Mouse (Mus musculus) heart, adult 18-20 months (tissue): ENCODE results near the gene Rpl23a. TPM values are rescaled to one million over a fixed set of nuclear protein-coding genes. Genes with fewer than 3 reads are reported as not detected.

Experiments
- DNase-seq, 2 experiments: peaks; one replicate each; pipeline ENCODE4 v3.0.0; 2021 to 2022; ENCODE audit warnings: mixed read lengths in 1 of 2
- long read RNA-seq, 2 experiments: library from polyadenylated mRNA; stranded (forward); transcript quantifications; one replicate each; pipeline ENCODE4 v2.0.0; 2021
- total RNA-seq, 2 experiments: library from RNA; stranded (reverse); gene quantifications; 2 replicates each; pipeline ENCODE4 v1.2.3; 2021

Gene Rpl23a
- total RNA-seq, result 100 to 1,000 TPM; 866 to 935 TPM
- long read RNA-seq, experiment 1, transcript Rpl23a-201 (5 exons, 560 nt), result major isoform, 186 of 193 reads
- long read RNA-seq, experiment 1, transcript Rpl23a-202 (4 exons, 588 nt), result minor isoform, 6 of 193 reads
- long read RNA-seq, experiment 1, partial matches to known transcripts, result 0 of 193 reads
- long read RNA-seq, experiment 1, other reads (novel, unspliced or antisense), result 1 of 193 reads
- long read RNA-seq, experiment 2, transcript Rpl23a-201 (5 exons, 560 nt), result major isoform, 155 of 157 reads
- long read RNA-seq, experiment 2, partial matches to known transcripts, result 0 of 157 reads
- long read RNA-seq, experiment 2, other reads (novel, unspliced or antisense), result 0 of 157 reads

DNA sequence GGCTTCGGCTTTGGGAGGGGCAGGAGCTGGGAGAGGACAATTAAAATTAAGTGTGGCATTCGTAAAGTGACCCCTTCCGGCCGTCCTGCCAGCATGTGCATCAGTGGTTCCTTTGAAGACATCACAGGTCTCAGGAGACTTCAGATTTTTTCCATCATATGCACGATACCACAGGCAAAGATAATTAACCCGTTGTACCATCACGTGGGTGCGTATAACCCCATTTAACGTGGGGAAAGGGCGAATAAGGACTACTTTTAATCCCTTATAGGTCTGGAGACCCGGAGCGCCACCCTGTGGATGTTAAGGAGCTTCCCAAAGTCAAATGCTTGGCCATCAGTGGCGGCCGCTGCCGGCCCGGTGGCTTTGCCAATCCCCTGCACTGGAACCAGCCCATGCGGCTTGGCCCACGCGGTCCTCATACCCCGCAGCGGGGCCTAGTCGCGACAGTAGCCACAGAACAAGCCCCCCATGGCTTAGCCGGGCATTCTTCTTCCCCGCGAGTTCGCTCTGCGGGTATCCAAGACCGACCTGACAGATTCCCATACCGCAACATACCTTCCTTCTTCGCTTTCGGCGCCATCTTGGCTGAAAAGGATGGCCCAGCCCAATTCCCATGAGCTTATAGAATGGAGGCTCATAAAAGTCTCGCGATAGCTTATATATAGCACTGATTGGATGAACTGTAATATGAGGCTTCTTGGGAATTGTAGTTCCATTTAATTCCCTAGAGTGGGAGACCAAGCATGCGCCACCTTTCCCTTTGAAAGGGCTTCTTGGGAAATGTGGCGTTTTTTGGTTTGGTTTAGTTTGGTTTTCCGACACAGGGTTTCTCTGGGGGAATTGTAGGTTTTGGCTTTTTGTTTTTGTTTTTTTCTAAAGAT lies at the start of gene Rpl23a:
Rpl23a (minus strand) TSS at position 624 of the 884 bp plus-strand sequence.
- DNase-seq, result peak; percentile 91

DNA sequence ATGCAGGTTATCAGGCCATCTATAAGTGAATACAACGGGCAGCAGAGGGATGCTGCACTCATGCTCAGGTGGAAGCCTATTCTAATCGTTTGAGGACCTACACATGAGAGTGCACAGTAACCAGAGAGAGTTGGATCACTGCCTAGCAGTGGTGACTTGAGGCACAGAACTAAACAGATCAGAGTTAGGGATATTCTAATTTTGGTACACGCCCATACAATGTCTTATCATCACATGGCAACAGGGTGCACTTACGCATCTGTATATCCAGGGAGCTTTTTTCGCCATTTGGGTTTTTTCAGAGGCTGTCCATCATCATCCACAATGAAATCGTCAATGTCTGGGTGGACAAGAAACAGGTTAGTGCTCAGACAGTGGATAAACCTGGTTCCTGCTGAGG lies 48.1 kb upstream of the Rpl23a start:
- DNase-seq, result no peak

DNA sequence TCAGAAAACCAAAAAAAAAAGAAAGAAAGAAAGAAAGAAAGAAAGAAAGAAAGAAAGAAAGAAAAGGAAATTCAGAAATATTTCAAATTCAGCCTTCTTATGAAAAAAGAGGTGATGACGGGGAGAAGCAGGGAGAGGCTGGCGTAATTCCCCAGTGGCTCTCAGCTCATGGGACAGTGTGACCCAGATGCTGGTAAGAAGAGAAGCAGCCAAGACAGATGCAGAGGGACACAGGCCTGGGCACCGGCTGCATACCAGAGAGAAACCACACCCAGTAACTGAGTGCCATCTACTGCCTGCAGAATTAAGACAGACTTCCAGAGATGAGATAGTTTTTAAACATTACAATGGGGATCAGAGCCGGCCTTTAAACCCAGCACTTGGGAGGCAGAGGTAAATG lies 40.2 kb upstream of the Rpl23a start:
- no peak for DNase-seq

DNA sequence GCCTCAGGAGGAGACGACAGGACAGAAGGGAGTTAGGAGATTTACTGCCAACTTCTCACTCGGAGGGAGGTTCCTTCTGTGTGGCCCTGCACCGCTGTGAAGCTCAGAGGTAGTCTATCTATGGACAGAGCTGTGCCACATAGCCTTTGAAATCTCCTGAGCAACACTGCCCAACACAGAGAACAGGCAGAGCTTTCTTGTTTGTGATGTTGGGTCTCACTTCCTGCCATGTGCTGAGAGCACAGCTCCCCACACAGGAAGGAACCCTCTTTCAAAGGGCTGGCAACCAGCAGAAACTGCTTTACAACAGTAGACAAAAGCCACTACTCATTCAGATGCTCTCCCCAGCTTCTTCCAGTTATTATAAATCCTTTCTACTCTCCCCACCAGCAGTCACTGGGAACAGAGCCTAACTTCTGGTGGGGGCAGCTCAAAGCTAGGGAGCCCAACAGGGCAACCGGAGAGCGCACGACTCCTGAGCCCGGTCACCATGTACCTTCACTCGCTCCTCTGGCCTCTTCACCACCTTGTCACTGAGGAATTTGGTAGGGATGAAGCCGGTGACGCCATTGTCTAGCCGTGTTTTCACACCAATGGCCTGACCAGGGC lies 32.4 kb upstream of the Rpl23a start:
- no peak for DNase-seq

DNA sequence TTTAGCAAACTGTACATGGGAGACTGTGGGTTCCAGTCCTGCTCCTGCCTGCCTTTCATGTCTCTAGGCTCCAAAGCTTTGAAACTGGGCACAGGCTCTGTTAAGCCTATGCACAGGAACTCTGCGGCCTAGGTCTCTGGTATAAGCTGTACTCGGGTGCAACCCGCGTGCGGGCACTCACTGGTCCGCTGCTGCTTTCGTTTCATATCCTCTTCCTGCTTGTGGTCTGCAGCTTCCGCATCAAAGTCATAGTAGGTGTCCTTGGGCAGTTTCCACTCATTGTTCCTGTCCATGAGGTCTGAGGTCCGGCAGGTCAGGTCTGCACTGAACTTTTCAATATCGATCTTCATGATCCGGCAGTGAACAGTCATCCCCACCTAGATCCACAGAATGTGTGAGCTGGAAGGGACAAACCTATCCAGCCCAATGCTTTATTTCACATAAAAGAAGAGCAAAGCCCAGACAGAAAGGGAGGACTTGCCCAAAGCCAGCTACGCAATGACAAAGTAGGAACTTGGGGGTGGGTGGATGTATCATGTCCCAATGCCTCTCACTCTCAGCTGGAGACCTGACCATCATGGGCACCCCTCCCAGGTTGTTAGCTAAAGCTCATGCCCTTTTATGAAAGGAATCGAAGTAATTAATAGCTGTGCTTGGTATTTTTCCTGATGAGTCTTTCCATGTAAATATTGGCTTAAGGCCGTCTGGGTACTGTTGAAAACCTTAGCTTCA lies 29.9 kb upstream of the Rpl23a start:
- DNase-seq, result peak in 1 of 2 experiments; percentile 53

DNA sequence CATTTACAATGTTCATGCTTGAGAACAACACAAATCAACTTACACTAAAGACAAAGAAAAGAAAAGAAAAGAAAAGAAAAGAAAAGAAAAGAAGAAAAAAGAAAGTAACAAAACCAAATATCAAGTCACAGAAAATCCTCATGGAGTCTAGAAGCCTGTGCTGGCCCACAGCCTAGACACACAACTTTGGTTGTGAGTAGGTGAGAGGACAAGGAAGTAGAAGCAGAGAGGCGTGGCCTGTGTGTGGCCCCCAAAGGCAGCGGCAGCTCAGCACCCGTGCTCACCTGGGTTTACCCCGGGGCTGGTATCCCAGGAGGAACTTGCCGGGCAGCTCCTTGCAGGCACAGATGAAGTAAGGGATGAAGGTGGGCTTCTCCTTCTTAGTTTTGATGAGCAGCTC lies 28.1 kb upstream of the Rpl23a start:
- DNase-seq, result no peak

DNA sequence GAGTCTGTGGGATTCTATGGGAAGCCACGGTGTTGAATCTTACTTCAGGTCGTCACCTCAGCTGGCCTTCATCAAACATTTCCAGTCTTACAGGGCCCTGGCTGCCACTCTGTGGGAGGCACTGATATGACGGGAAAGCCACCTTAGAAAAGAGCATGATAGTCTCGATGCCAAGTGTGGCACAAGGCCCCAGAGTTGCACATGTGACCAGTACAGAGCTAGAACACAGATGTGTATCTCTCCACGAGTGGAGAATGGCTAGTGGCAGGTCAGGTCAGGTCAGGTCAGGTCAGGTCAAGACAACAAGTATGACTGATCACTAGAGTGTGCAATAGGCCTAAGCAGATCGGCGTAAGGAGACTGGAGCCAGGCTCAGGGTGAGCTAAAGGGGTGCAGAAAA lies 27.2 kb upstream of the Rpl23a start:
- DNase-seq, result no peak

DNA sequence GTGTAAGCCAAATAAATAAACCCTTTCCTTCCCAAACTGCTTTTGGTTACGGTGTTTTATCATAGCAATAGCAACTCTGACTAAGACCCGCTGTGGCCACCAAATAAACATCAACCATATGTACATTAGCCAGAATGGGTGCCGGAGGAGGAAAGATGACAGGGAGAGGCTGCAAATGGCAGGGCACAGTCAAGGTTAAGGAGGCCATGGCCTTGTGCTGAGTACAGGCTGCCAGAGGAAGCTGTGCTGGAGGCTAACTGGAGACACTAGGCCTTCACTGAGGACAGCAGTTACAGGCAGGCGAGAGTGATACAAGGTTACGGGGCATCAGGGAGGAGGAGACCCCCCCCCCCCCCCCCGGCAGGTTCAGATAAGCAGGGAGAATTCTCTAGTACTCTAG lies 26.5 kb upstream of the Rpl23a start:
- DNase-seq, result no peak

DNA sequence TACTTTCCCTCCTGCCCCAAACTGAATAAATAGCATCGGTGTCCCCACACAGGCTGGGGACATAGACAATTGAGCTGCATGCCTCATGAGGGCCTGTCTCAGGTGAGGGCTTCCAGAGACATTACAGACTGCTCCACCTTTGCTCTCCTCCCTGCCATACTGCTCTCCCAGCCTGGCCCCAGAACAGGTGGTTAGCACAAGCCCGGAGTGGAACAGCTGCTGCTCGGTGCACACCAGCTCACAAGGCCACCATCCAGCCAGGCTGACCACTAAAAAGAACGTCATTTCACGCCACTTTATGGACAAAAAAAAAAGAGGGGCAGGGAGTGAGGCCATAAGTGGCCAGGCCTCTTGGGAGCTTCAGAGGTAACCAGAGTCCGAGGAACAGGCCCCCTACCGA lies 23.8 kb upstream of the Rpl23a start:
- no peak for DNase-seq

DNA sequence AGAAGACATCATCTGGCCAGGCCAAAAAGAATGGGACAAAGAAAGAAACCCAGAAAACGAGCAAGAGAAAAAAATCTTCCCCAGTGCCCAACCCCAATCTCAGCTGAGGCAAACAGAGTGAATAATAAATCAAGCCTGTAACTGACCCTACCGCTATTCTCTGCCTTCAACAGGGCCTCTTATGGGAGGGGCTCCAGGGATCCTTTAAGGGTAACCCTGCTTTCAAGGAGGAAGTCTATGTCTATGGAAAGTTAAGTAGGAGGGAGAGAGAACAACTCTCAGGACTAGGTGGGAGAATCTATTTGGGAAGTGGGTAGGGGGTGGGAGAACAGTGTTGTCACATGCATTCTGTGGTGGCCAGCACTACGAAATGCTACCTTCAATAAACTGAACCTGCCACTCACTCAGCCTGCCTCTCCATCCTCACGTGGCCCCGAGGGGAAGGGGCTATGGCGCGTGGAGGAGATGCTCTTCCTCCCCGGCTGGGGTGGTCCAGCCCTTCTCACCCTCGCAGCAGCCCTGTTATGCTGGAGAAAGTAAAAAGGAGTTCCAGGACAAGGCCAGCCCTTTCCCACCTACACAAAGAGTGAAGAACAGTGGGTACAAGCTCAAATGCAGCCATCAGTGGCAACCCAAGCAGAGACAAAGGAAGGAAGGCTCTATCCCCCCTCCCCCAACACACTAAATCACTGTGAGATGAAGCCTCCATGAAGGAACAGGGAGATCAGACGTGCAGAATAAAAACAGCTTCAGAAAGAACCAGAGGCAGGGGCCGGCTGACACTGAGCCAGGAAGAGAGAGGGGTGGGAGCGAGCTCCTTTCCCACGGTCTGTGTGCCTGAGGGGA lies 22.2 kb upstream of the Rpl23a start:
- DNase-seq, result no peak

DNA sequence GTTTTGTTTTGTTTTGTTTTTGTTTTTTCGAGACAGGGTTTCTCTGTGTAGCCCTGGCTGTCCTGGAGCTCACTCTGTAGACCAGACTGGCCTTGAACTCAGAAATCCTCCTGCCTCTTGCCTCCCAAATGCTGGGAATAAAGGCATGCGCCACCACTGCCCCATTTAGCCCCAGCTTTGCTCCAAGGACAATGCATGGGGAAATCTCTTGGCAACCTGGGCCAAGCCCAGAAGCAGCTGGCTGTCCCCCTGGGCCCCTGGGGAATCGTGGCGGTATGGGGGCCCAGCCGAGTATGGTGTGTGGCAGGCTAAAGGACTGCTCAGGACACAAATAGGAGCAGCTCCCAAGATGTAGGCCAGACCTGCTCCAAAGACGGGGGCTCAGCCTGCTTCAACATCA lies 20.9 kb upstream of the Rpl23a start:
- DNase-seq, result no peak

DNA sequence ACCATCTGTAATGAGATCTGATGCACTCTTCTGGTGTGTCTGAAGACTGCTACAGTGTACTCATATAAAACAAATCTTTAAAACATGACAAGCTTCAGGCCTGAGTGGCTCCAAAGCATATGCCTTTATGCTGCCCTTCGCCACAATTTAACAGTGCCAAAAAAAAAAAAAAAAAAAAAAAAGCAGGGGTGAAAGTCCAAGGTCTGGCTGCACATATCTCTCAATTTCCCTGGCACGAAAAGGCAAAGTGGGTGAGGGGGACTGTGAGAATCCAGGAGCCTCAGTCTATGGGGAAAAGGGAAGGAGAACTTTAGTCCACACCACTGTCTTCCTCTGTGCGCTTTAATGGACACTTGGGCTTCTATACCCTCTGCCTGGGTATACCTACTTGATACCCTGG lies 19.0 kb upstream of the Rpl23a start:
- no peak for DNase-seq

DNA sequence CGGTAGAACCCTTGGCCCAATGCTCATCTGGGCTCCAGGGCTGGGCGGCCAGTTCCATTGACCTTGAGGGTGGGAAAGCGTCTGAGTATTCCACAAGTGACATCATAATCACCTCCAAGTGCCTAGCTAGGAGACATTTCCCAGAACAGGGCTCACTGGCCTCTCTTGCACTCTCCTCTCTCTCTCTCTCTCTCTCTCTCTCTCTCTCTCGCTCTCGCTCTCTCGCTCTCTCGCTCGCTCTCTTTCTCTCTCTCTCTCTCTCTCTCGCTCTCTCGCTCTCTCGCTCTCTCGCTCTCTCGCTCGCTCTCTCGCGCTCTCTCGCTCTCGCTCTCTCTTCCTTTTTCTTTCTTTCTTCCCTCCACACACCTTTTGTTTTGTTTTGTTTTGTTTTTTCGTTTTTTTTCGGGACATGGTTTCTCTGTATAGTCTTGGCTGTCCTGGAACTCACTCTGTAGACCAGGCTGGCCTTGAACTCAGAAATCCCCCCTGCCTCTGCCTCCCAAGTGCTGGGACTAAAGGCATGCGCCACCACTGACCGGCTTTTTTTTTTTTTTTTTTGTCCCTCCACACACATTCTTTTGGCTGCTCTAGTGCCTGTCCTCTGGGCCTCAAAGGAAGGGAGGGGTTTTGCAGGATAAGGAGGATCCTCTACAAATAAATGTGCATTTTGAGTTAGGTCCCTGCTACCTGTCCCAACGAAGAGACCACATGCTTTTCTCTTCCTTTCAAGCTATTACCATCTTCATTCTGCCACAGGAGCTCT lies 11.9 kb upstream of the Rpl23a start:
- DNase-seq, result no peak

DNA sequence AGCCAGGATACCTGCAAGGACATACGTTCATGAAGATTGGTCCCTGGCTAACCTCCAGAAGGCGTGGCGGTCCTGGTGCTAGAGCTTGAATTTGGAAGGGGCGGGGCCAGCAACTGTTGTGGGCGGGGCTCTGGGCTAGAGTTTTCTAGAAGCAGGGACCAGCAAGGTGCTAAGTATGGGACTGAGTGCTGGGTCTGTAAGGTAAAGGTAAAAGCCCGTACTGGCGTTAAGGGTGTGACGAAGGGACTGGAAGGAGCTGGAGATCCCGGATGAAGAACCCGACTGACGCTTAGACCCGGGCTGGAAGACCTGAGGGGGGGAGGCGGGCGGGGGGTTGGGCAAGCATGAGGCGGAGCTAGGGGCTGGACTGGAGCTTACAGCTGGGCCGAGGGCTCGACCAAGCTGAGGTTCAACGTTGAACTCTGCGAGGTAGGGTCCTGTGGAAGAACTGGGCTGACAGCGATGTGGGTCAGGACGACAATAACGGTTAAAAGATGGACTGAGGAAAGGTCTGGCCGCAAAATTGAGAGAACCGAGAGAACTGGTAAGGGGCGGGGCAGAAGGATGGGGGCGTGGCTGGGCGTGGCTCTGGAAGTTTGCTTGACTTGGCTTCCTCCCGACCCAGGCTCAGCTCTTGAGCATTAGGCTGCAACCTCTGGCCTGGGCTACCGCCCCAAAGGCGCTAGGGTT lies 11.2 kb upstream of the Rpl23a start:
- DNase-seq, result peak; percentile 82 to 88

DNA sequence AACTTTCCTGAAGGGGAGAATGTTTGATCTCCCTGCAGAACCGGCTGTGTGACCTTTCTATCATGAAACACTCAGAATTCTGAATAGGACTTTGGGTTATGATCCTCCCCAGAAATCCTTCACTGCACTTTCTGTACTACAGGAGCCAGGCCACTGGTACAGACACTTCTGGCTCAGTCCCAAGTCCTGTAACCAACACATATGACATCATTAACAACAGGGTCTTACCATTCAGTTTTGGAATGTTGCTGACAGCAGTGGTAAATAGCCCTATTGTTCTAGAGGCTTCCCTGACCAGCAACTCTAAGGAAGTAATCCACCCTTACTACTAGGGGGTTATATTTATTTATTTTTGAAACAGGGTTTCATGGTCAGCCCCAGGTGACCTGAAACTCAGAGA lies 9.7 kb upstream of the Rpl23a start, which contains the start of gene Proca1:
Proca1 (plus strand) TSS at position 280 of the 400 bp plus-strand sequence.
- DNase-seq, result no peak

DNA sequence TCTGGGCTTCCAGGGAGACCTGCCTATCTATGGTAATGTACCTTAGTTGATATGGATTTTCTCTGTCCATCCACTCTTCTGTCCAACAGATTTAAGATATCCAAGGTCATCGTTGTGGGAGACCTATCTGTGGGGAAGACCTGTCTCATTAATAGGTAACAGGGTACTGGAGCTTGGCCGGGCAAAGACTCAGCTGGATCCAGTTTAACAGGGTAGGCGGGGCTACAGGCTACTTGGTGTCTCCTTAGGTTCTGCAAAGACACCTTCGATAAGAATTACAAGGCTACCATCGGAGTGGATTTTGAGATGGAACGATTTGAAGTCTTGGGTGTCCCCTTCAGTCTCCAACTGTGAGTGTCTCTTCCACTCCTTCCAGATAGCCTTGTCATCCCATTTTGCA lies 6.7 kb upstream of the Rpl23a start:
- DNase-seq, result no peak

DNA sequence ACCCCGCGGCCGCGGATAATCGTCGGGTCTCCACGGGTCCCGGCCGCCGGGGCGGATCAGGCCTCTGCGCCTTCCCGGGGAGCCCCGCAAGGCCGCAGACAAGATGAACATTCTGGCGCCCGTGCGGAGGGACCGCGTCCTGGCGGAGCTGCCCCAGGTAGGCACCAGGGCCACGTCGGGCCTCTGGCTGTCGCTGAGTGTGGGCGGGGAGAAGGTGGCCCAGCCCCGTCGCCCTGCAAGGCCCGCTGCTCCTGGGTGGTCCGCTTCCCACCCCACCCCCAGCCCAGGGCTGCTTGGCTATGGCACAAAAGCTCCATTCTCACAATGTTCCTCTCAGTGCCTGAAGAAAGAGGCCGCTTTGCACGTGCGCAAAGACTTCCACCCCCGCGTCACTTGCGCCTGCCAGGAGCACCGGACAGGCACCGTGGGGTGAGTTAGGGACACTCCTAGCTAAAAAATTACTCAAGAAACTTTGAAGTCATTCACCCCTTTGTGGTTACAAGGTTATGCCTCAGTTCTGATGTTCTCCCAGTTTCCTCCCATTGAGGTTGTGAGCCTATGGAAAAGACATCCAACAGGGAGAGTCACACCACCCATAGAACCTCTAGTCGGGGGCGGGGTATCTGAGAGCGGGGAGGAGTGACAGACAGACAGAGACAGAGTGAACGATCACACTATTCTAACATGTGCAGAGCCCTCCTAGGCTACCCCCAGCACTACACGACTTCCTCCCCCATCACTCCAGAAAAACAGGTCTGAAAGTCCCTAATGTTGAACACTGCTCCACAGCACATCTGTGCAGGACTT lies 6.1 kb upstream of the Rpl23a start:
- DNase-seq, result peak; percentile 50

DNA sequence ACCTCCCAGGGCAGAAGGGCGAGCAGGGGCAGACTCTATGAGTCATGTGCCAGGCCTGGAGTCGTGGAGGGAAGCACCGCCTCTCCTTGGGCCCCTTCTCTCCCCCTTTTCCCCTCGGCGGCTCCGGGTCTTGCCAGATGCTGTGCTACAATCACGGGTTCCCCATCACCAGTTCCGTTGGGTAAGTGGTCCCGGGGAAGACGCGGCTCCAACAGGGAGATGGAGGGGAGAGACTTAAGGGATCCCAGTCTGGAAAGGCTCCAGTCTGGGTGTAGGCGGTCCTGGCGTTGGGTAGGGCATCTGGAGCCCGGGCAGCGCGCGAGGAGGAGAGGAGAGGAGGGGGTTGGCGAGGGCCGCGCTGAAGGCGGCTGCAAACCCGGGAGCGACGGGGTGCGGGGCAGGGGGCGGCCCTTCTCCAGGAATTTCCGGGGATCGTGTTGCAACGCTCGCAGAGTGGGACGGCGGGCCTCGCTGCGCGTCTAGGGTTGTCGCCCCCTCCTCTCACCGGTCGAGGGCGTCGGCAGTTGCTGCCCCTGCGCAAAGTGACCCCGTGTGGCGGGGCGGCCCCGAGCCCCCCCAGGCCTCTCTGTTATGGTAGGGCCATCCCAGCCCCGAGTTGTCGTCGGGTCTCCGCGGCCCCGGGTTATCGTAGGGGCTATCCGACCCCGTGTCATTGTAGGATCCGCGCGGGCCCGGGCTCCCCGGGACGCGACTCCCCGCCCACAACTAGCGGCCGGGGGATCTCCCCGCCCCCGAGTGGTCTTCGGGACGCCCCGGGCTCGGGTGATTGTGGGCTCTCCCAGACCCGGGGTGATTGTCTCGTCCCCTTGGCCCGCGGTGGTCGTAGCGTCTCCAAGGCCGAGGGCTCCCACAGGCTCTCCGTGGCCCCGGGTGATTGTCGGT lies 5.2 kb upstream of the Rpl23a start, which contains the start of gene Rab34:
Rab34 (plus strand) TSS at position 100 of the 903 bp plus-strand sequence.
- peak; percentile 74 to 76 for DNase-seq
